Mouse (Mus musculus): Measurements from ENCODE around the gene Inhbe. TPM values are rescaled to one million over a fixed set of nuclear protein-coding genes. Genes with fewer than 3 reads are reported as not detected.

Inhbe gene
- total and polyA plus RNA-seq, 2 experiments from 2014 or later = not detected

- Histone ChIP-seq H3K9ac (replicated peaks; ENCODE audit: low read length) (no peak overlapping the region), H3K4me3 (ENCODE audit: low read length) (no peak overlapping the region), H3K27ac (no peak overlapping the region), H3K27me3 (ENCODE audit: insufficient read depth, low read length) (no peaks in the 10 kb centered on the region), H3K4me2 (ENCODE audit: low read depth, low read length) (no peak overlapping the region), H3K4me1 (ENCODE audit: insufficient read depth, low read length) (peaks cover 5% of the 10 kb centered on the region; the same call in 1 of the 2 replicates), H3K36me3 (ENCODE audit: insufficient read depth, low read length) (no peaks in the 10 kb centered on the region), H3K9me3 (ENCODE audit: low read length) (no peaks in the 10 kb centered on the region)
- no peak for TF ChIP-seq CTCF (IDR thresholded peaks at IDR 0.05; ENCODE audit: low read depth)
- no peak for ATAC-seq
- WGBS = 77% methylated on average over 3 of the region's 3 CpGs
- DNase-seq (ENCODE audit: low spot score) = no peak
Observed at GRCm38 (mm10) chr10:127377700-127378099, 23.5 kb upstream of the Inhbe start.

DNA sequence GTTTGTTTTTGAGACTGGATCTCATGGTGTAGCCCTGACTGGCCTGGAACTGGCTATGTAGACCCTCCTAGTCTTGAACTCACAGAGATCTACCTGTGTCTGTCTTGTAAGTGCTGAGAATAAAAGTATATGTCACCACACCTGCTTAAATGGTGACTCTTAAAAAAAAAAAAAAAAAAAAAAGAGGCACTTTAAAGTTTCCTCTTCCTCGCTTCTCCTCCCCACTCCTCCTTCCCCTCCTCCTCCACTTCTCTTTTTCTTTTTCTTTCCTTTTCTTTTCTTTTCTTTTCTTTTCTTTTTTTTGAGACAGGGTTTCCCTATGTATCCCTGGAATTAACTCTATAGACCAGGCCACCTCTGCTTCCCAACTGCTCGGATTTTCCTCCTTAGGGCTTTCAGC is 16.8 kb upstream of the Inhbe start:
- 72% methylated on average over 2 of the region's 2 CpGs for WGBS
- TF ChIP-seq CTCF (IDR thresholded peaks at IDR 0.05; ENCODE audit: low read depth) = no peak
- H3K9me3 ChIP-seq (ENCODE audit: low read length) = no peaks in the 10 kb centered on the region
- no peak overlapping the region for H3K4me2 ChIP-seq (ENCODE audit: low read depth, low read length)
- H3K9ac ChIP-seq (replicated peaks; ENCODE audit: low read length) = no peak overlapping the region
- H3K4me3 ChIP-seq (ENCODE audit: low read length) = no peak overlapping the region
- no peaks in the 10 kb centered on the region for H3K4me1 ChIP-seq (ENCODE audit: insufficient read depth, low read length)
- ATAC-seq = no peak
- no peak for DNase-seq (ENCODE audit: low spot score)
- H3K36me3 ChIP-seq (ENCODE audit: insufficient read depth, low read length) = no peaks in the 10 kb centered on the region
- no peaks in the 10 kb centered on the region for H3K27me3 ChIP-seq (ENCODE audit: insufficient read depth, low read length)
- H3K27ac ChIP-seq = no peak overlapping the region

DNA sequence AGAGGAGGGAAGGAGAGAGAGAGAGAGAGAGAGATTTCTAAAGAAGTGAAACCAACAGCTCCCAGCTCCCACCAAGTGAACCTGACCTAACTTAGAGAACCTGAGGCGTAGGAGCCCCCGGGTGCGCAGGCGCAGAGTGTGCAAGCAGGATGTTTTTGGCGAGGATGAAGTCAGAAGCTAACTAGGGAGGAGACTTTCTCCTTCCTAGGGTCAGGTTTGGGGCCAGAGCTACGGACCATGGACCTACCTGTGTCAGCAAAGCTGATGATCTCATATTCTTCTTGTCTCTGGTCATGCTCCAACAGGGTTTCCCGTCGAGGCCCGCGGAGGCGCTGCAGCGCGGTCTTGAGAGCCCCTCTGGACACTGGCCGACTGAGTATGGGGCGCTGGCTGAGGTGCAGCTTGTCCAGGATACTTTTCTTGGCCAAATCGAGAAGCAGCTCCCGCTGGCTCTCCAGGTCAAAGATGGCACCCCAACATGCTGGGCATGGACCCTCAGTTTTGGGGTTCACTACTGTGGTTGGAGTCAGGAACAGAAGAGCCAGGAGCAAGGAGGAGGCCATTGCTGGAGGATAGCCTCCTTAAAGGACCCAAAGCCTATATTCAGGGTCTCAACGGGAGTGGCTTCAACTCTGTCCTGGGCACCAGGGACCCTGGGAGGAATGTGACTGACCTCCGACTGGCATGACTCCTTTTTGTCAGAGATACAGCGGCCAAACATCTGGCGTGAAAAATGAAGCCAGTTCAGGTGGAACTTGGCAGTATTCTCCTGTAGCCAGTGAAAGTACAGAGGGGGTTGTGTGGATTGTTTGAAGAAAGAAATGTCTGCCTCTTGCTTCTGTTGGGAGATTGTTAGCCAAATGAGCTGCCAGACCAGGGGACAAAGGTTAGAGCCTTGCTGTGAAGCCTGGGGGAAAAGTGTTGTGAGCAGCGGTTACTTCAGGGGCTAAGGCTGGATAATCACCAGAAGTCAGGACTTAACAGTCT is 15.9 kb upstream of the Inhbe start, which contains the start of gene Inhbc:
TSS of gene Inhbc (minus strand) at position 598 of the 987 bp plus-strand sequence.
- 78% methylated on average over 22 of the region's 22 CpGs for WGBS
- no peaks in the 10 kb centered on the region for H3K36me3 ChIP-seq (ENCODE audit: insufficient read depth, low read length)
- TF ChIP-seq CTCF (IDR thresholded peaks at IDR 0.05; ENCODE audit: low read depth) = no peak
- ATAC-seq (no peak), DNase-seq (ENCODE audit: low spot score) (no peak)
- no peak within 1 kb of the TSS for H3K4me3 ChIP-seq (ENCODE audit: low read length)
- H3K4me1 ChIP-seq (ENCODE audit: insufficient read depth, low read length) = no peaks in the 10 kb centered on the region
- no peaks in the 10 kb centered on the region for H3K27me3 ChIP-seq (ENCODE audit: insufficient read depth, low read length)
- no peak within 1 kb of the TSS for H3K4me2 ChIP-seq (ENCODE audit: low read depth, low read length)
- H3K9ac ChIP-seq (replicated peaks; ENCODE audit: low read length) = no peak within 1 kb of the TSS
- no peak within 1 kb of the TSS for H3K27ac ChIP-seq
- no peaks in the 10 kb centered on the region for H3K9me3 ChIP-seq (ENCODE audit: low read length)

- no peak overlapping the region for H3K27ac ChIP-seq
- no peak overlapping the region for H3K9ac ChIP-seq (replicated peaks; ENCODE audit: low read length)
- H3K4me2 ChIP-seq (ENCODE audit: low read depth, low read length) = no peak overlapping the region
- ATAC-seq (no peak), DNase-seq (ENCODE audit: low spot score) (no peak)
- no peak for TF ChIP-seq CTCF (IDR thresholded peaks at IDR 0.05; ENCODE audit: low read depth)
- no peaks in the 10 kb centered on the region for H3K4me1 ChIP-seq (ENCODE audit: insufficient read depth, low read length)
- no peaks in the 10 kb centered on the region for H3K36me3 ChIP-seq (ENCODE audit: insufficient read depth, low read length)
- H3K4me3 ChIP-seq (ENCODE audit: low read length) = no peak overlapping the region
- no peaks in the 10 kb centered on the region for H3K27me3 ChIP-seq (ENCODE audit: insufficient read depth, low read length)
- 72% methylated on average over 2 of the region's 2 CpGs for WGBS
- H3K9me3 ChIP-seq (ENCODE audit: low read length) = no peaks in the 10 kb centered on the region
Observed at GRCm38 (mm10) chr10:127368273-127368672, 14.1 kb upstream of the Inhbe start.

DNA sequence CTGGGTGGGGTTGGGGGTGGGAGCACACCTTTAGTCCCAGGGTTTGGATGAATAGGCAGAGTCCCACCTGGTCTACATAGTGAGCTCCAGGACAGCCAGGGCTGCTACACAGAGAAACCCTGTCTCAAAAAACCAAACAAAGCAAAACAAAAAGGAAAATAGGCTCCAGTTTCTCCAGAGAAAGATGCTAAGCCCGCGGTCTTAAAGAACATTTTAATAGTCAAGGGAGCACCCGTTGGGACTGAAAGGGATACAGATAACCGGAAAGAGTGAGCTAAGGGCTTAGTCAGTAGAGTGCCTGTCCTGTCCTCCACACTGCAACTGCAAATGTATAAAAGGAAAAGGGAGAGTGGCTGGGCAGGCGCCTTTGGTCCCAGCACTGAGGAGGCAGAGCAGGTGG is 12.9 kb upstream of the Inhbe start:
- no peak for TF ChIP-seq CTCF (IDR thresholded peaks at IDR 0.05; ENCODE audit: low read depth)
- Histone ChIP-seq H3K4me2 (ENCODE audit: low read depth, low read length) (no peak overlapping the region), H3K4me3 (ENCODE audit: low read length) (no peak overlapping the region), H3K36me3 (ENCODE audit: insufficient read depth, low read length) (no peaks in the 10 kb centered on the region), H3K27ac (no peak overlapping the region), H3K9me3 (ENCODE audit: low read length) (no peaks in the 10 kb centered on the region), H3K9ac (replicated peaks; ENCODE audit: low read length) (no peak overlapping the region), H3K27me3 (ENCODE audit: insufficient read depth, low read length) (no peaks in the 10 kb centered on the region), H3K4me1 (ENCODE audit: insufficient read depth, low read length) (no peaks in the 10 kb centered on the region)
- no peak for DNase-seq (ENCODE audit: low spot score)
- no peak for ATAC-seq
- WGBS = 65% methylated on average over 5 of the region's 5 CpGs

DNA sequence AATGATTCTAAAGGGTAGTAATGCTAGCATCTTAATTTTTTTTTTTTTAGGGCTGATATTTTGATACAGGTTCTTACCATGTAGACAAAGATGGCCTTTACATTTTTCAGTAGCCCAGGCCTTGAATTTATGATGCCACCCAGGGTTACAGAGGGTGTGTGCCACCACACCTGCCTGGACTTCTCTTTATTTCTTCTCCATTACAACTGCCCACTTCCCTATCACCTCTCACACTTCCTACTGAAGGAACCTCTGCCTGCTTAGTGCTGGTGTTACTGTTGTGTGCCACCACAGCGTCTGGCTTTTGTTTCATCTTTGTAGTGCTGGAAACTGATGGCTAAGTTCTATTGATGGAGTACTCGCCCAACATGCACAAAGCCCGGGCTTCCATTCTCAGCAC is 6.5 kb upstream of the Inhbe start:
- Histone ChIP-seq H3K4me1 (ENCODE audit: insufficient read depth, low read length) (no peaks in the 10 kb centered on the region), H3K4me3 (ENCODE audit: low read length) (no peak overlapping the region), H3K4me2 (ENCODE audit: low read depth, low read length) (no peak overlapping the region), H3K9ac (replicated peaks; ENCODE audit: low read length) (no peak overlapping the region), H3K27ac (no peak overlapping the region), H3K36me3 (ENCODE audit: insufficient read depth, low read length) (no peaks in the 10 kb centered on the region), H3K9me3 (ENCODE audit: low read length) (no peaks in the 10 kb centered on the region), H3K27me3 (ENCODE audit: insufficient read depth, low read length) (no peaks in the 10 kb centered on the region)
- no peak for DNase-seq (ENCODE audit: low spot score)
- TF ChIP-seq CTCF (IDR thresholded peaks at IDR 0.05; ENCODE audit: low read depth) = no peak
- 86% methylated on average over 3 of the region's 3 CpGs for WGBS
- no peak for ATAC-seq

- DNase-seq (ENCODE audit: low spot score) = no peak
- Histone ChIP-seq H3K36me3 (ENCODE audit: insufficient read depth, low read length) (no peaks in the 10 kb centered on the region), H3K9me3 (ENCODE audit: low read length) (no peaks in the 10 kb centered on the region), H3K4me2 (ENCODE audit: low read depth, low read length) (no peak overlapping the region), H3K4me3 (ENCODE audit: low read length) (no peak overlapping the region), H3K27ac (no peak overlapping the region), H3K27me3 (ENCODE audit: insufficient read depth, low read length) (no peaks in the 10 kb centered on the region; the same call in 1 of the 2 replicates), H3K4me1 (ENCODE audit: insufficient read depth, low read length) (no peaks in the 10 kb centered on the region), H3K9ac (replicated peaks; ENCODE audit: low read length) (no peak overlapping the region)
- WGBS = 53% methylated on average over 10 of the region's 10 CpGs
- no peak for ATAC-seq
- TF ChIP-seq CTCF (IDR thresholded peaks at IDR 0.05; ENCODE audit: low read depth) = no peak
Observed at GRCm38 (mm10) chr10:127355336-127355735, 1.1 kb upstream of the Inhbe start.

Data from hindbrain, postnatal 0 days (tissue).